Mouse (Mus musculus): ENCODE measurements around the gene Klhl22.

- no peak for TF ChIP-seq CTCF (conservative IDR thresholded peaks at IDR 0.05; ENCODE audit: insufficient read depth, insufficient read length, low read depth, low read length)
- no peak for TF ChIP-seq POLR2A (IDR thresholded peaks at IDR 0.05; ENCODE audit: low read depth, low read length)
Measured at GRCm38 (mm10) chr16:17797812-17798311, 38.4 kb downstream of the Klhl22 start.
